Mouse (Mus musculus) MEL (cell line): Measurements from ENCODE around the gene 1700023F06Rik. TPM values are rescaled to one million over a fixed set of nuclear protein-coding genes. Genes with fewer than 3 reads are reported as not detected.
A peak's percentile ranks its signal among the peaks of the same experiment; 100 is the strongest.

Source experiments
- DNase-seq: peaks from one replicate; pipeline ENCODE4 v3.0.0; 2011; ENCODE audit warnings: low read depth, low spot score
- H3K27ac ChIP-seq: 2 replicates; pipeline ENCODE4 v1.5.1; 2012; ENCODE audit warnings: low read depth, mild to moderate bottlenecking, control low read depth, low read length, moderate library complexity; ENCODE audit not compliant: control insufficient read depth
- H3K27me3 ChIP-seq, 2 experiments: fragments of 150-350 bp in 1 of 2; sonication (generic) in 1 of 2; 2 replicates each; pipeline ENCODE4 v1.6.1; 2012; ENCODE audit warnings: low read length in 2 of 2, mild to moderate bottlenecking in 2 of 2, improper control_type of control experiment in 1 of 2, moderate library complexity in 1 of 2; ENCODE audit not compliant: insufficient read depth in 2 of 2, control insufficient read depth in 1 of 2
- H3K36me3 ChIP-seq, 2 experiments: 2 replicates each; pipeline ENCODE4 v1.6.1; 2012 to 2014; ENCODE audit warnings: low read length in 2 of 2, improper control_type of control experiment in 1 of 2, inconsistent platforms in 1 of 2, mild to moderate bottlenecking in 1 of 2; ENCODE audit not compliant: insufficient read depth in 2 of 2, control insufficient read depth in 1 of 2
- H3K4me1 ChIP-seq, 2 experiments: fragments of 150-350 bp in 1 of 2; sonication (generic) in 1 of 2; 2 replicates each; pipeline ENCODE4 v1.6.1; 2012; ENCODE audit warnings: low read length in 2 of 2, improper control_type of control experiment in 1 of 2, mild to moderate bottlenecking in 1 of 2; ENCODE audit not compliant: insufficient read depth in 2 of 2, control insufficient read depth in 1 of 2
- H3K4me3 ChIP-seq, 2 experiments: fragments of 150-350 bp in 1 of 2; sonication (generic) in 1 of 2; 2 replicates each; pipeline ENCODE4 v1.5.1; 2012; ENCODE audit warnings: low read depth in 2 of 2, low read length in 2 of 2, mild to moderate bottlenecking in 2 of 2, moderate library complexity in 2 of 2, control low read depth in 1 of 2, improper control_type of control experiment in 1 of 2; ENCODE audit not compliant: control insufficient read depth in 1 of 2, insufficient read depth in 1 of 2
- H3K79me2 ChIP-seq: 2 replicates; pipeline ENCODE4 v1.6.1; 2012; ENCODE audit warnings: mild to moderate bottlenecking, low read length, moderate library complexity; ENCODE audit not compliant: control insufficient read depth, poor library complexity, insufficient read depth
- H3K9ac ChIP-seq: 2 replicates; pipeline ENCODE4 v1.6.1; 2012; ENCODE audit warnings: low read depth, mild to moderate bottlenecking, control low read depth, low read length, moderate library complexity; ENCODE audit not compliant: control insufficient read depth, poor library complexity, severe bottlenecking
- H3K9me3 ChIP-seq: fragments of 150-350 bp; sonication (generic); replicated peaks from 2 replicates; pipeline ENCODE4 v1.6.1; 2012; ENCODE audit warnings: mild to moderate bottlenecking, low read length, improper control_type of control experiment, moderate library complexity; ENCODE audit not compliant: insufficient read depth
- CHD1 ChIP-seq: IDR thresholded peaks from 2 replicates; pipeline ENCODE4 v1.6.1; 2012; ENCODE audit warnings: low read depth, mild to moderate bottlenecking, inconsistent platforms, low read length, improper control_type of control experiment
- CHD2 ChIP-seq: IDR thresholded peaks from 2 replicates; pipeline ENCODE4 v1.6.1; 2011; ENCODE audit warnings: low read length, improper control_type of control experiment
- E2F4 ChIP-seq: IDR thresholded peaks from 2 replicates; pipeline ENCODE4 v1.6.1; 2011; ENCODE audit warnings: low read depth, low read length, improper control_type of control experiment, borderline replicate concordance
- ELF1 ChIP-seq: IDR thresholded peaks from 2 replicates; pipeline ENCODE4 v1.6.1; 2014; ENCODE audit warnings: low read depth, mild to moderate bottlenecking, inconsistent platforms, low read length, improper control_type of control experiment, moderate library complexity
- EP300 ChIP-seq, 2 experiments: IDR thresholded peaks; 2 replicates each; pipeline ENCODE4 v1.6.1; 2011; ENCODE audit warnings: improper control_type of control experiment in 2 of 2, low read length in 2 of 2, low read depth in 1 of 2, mild to moderate bottlenecking in 1 of 2
- ETS1 ChIP-seq: IDR thresholded peaks from 2 replicates; pipeline ENCODE4 v1.6.1; 2012; ENCODE audit warnings: low read depth, mild to moderate bottlenecking, inconsistent platforms, low read length, improper control_type of control experiment, moderate library complexity
- GABPA ChIP-seq: IDR thresholded peaks from 2 replicates; pipeline ENCODE4 v1.6.1; 2012; ENCODE audit warnings: low read depth, mild to moderate bottlenecking, inconsistent platforms, low read length, improper control_type of control experiment, moderate library complexity
- GATA1 ChIP-seq: IDR thresholded peaks from 2 replicates; pipeline ENCODE4 v1.6.1; 2011; ENCODE audit warnings: low read depth, low read length, improper control_type of control experiment
- HCFC1 ChIP-seq: IDR thresholded peaks from 2 replicates; pipeline ENCODE4 v1.6.1; 2012; ENCODE audit warnings: low read depth, mild to moderate bottlenecking, inconsistent platforms, low read length, improper control_type of control experiment, moderate library complexity
- JUND ChIP-seq: IDR thresholded peaks from 2 replicates; pipeline ENCODE4 v1.6.1; 2011; ENCODE audit warnings: low read depth, mild to moderate bottlenecking, improper control_type of control experiment, low read length
- KAT2A ChIP-seq: conservative IDR thresholded peaks from 2 replicates; pipeline ENCODE4 v1.6.1; 2012; ENCODE audit warnings: low read depth, low read length, improper control_type of control experiment, inconsistent platforms
- MAX ChIP-seq: IDR thresholded peaks from 2 replicates; pipeline ENCODE4 v1.6.1; 2011; ENCODE audit warnings: low read length, improper control_type of control experiment
- MAZ ChIP-seq: IDR thresholded peaks from 2 replicates; pipeline ENCODE4 v1.6.1; 2012; ENCODE audit warnings: low read depth, mild to moderate bottlenecking, inconsistent platforms, low read length, improper control_type of control experiment
- MEF2A ChIP-seq: IDR thresholded peaks from 2 replicates; pipeline ENCODE4 v1.6.1; 2014; ENCODE audit warnings: low read depth, mild to moderate bottlenecking, inconsistent platforms, low read length, improper control_type of control experiment; ENCODE audit not compliant: poor library complexity, insufficient replicate concordance, severe bottlenecking; ENCODE audit errors: extremely low read depth
- NELFE ChIP-seq: IDR thresholded peaks from 2 replicates; pipeline ENCODE4 v1.6.1; 2011; ENCODE audit warnings: low read depth, low read length, improper control_type of control experiment
- NRF1 ChIP-seq: IDR thresholded peaks from 2 replicates; pipeline ENCODE4 v1.6.1; 2014; ENCODE audit warnings: low read depth, mild to moderate bottlenecking, inconsistent platforms, low read length, improper control_type of control experiment, moderate library complexity; ENCODE audit not compliant: poor library complexity, insufficient read depth, severe bottlenecking
- POLR2A ChIP-seq, 2 experiments: IDR thresholded peaks; 2 replicates each; pipeline ENCODE4 v1.6.1; 2011 to 2012; ENCODE audit warnings: low read length in 2 of 2, mild to moderate bottlenecking in 2 of 2, control low read depth in 1 of 2, improper control_type of control experiment in 1 of 2, low read depth in 1 of 2, moderate library complexity in 1 of 2; ENCODE audit not compliant: control insufficient read depth in 1 of 2, insufficient read depth in 1 of 2, poor library complexity in 1 of 2
- POLR2AphosphoS2 ChIP-seq: IDR thresholded peaks from 2 replicates; pipeline ENCODE4 v1.6.1; 2011; ENCODE audit warnings: low read length, improper control_type of control experiment
- POLR2AphosphoS5 ChIP-seq: IDR thresholded peaks from 2 replicates; pipeline ENCODE4 v1.6.1; 2012; ENCODE audit warnings: low read depth, borderline replicate concordance, mild to moderate bottlenecking, inconsistent platforms, low read length, moderate library complexity, mixed read lengths
- RCOR1 ChIP-seq: IDR thresholded peaks from 2 replicates; pipeline ENCODE4 v1.6.1; 2012; ENCODE audit warnings: low read depth, mild to moderate bottlenecking, inconsistent platforms, low read length, improper control_type of control experiment
- SIN3A ChIP-seq: IDR thresholded peaks from 2 replicates; pipeline ENCODE4 v1.6.1; 2012; ENCODE audit warnings: low read length, improper control_type of control experiment, inconsistent platforms
- SMC3 ChIP-seq: IDR thresholded peaks from 2 replicates; pipeline ENCODE4 v1.6.1; 2011; ENCODE audit warnings: low read depth, low read length, improper control_type of control experiment
- TAL1 ChIP-seq: IDR thresholded peaks from 2 replicates; pipeline ENCODE4 v1.6.1; 2012; ENCODE audit warnings: mild to moderate bottlenecking, inconsistent platforms, low read length, moderate library complexity, mixed read lengths
- TBP ChIP-seq: IDR thresholded peaks from 2 replicates; pipeline ENCODE4 v1.8.0; 2011; ENCODE audit warnings: low read depth, low read length, improper control_type of control experiment
- TCF12 ChIP-seq: IDR thresholded peaks from 2 replicates; pipeline ENCODE4 v1.6.1; 2014; ENCODE audit warnings: low read depth, mild to moderate bottlenecking, inconsistent platforms, low read length, improper control_type of control experiment, moderate library complexity
- UBTF ChIP-seq: IDR thresholded peaks from 2 replicates; pipeline ENCODE4 v1.6.1; 2012; ENCODE audit warnings: low read depth, mild to moderate bottlenecking, inconsistent platforms, low read length, improper control_type of control experiment, moderate library complexity, borderline replicate concordance; ENCODE audit not compliant: insufficient read depth
- USF1 ChIP-seq: IDR thresholded peaks from 2 replicates; pipeline ENCODE4 v1.6.1; 2014; ENCODE audit warnings: low read depth, mild to moderate bottlenecking, inconsistent platforms, low read length, improper control_type of control experiment, moderate library complexity
- USF2 ChIP-seq, 2 experiments: IDR thresholded peaks; 2 replicates each; pipeline ENCODE4 v1.6.1; 2011 to 2012; ENCODE audit warnings: improper control_type of control experiment in 2 of 2, low read length in 2 of 2, borderline replicate concordance in 1 of 2, inconsistent platforms in 1 of 2, low read depth in 1 of 2, mild to moderate bottlenecking in 1 of 2; ENCODE audit not compliant: insufficient read depth in 1 of 2
- ZC3H11A ChIP-seq: IDR thresholded peaks from 2 replicates; pipeline ENCODE4 v1.6.1; 2012; ENCODE audit warnings: low read depth, mild to moderate bottlenecking, inconsistent platforms, low read length, improper control_type of control experiment
- ZKSCAN1 ChIP-seq: IDR thresholded peaks from 2 replicates; pipeline ENCODE4 v1.6.1; 2012; ENCODE audit warnings: low read depth, mild to moderate bottlenecking, inconsistent platforms, low read length, improper control_type of control experiment, moderate library complexity
- ZNF384 ChIP-seq: IDR thresholded peaks from 2 replicates; pipeline ENCODE4 v1.6.1; 2012; ENCODE audit warnings: low read depth, mild to moderate bottlenecking, inconsistent platforms, low read length, improper control_type of control experiment
- polyA plus RNA-seq, 2 experiments: library from polyadenylated mRNA; stranded (reverse) in 1 of 2; unstranded in 1 of 2; fragments of >175 nt in 1 of 2; fragments of >200 nt in 1 of 2; gene quantifications; 2 replicates each; pipeline versions ENCODE4 v1.2.1 to v1.2.4; 2012; ENCODE audit warnings: low replicate concordance in 2 of 2, low read depth in 1 of 2; ENCODE audit not compliant: insufficient read length in 2 of 2, insufficient read depth in 1 of 2, missing spikeins in 1 of 2
- total RNA-seq: library from RNA; depleted of rRNA; stranded (reverse); fragments of 300-350 nt; gene quantifications from 2 replicates; pipeline ENCODE4 v1.2.3, GENCODE M21; 2012; rRNA removed

The 1700023F06Rik gene
- total RNA-seq (not detected in 2 replicates), polyA plus RNA-seq (not detected)

DNA sequence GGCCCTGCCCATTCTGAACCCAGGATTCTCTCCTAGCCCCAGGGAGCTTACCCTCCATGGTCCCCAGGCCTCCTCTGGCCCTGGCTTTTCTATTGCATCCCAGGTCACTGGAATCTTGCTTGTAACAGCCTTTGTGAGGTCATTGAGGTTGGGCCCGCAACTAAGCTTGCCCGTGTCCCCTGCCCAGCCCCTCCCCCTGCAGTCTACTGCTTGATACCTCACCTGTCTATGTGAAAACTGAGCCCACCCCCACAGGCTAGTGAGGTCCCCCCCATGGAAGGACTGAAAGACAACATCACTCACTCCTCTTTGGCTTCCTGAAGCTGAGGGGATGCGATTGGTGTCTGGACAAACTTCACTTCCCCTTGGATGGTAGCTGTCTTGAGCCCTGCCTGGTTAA, at the start of gene 1700023F06Rik:
1700023F06Rik (minus strand) TSS at position 101 of the 400 bp plus-strand sequence.
- no peaks in the 10 kb centered on the region for H3K36me3 ChIP-seq
- H3K4me1 ChIP-seq = no peaks in the 10 kb centered on the region
- TF ChIP-seq USF2 (IDR thresholded peaks at IDR 0.05; ENCODE audit: borderline replicate concordance in 1 of 2, insufficient read depth in 1 of 2, low read depth in 1 of 2, low read length in 2 of 2) (no peak), HCFC1 (no peak), GATA1 (no peak), ZKSCAN1 (no peak), UBTF (no peak), CHD1 (no peak), GABPA (no peak), SMC3 (no peak), TAL1 (no peak), E2F4 (no peak), ETS1 (no peak), ZC3H11A (no peak), ZNF384 (no peak), USF1 (no peak), NELFE (no peak), POLR2A (IDR thresholded peaks at IDR 0.05; ENCODE audit: control insufficient read depth in 1 of 2, insufficient read depth in 1 of 2, low read depth in 1 of 2, low read length in 2 of 2, poor library complexity in 1 of 2) (no peak), SIN3A (no peak)
- peaks cover 0 to 3% of the 10 kb centered on the region in 2 experiments; a peak in 1 of 4 replicates for H3K27me3 ChIP-seq
- DNase-seq = no peak
- no peaks in the 10 kb centered on the region for H3K79me2 ChIP-seq
- no peak within 1 kb of the TSS for H3K4me3 ChIP-seq
- H3K27ac ChIP-seq = no peak within 1 kb of the TSS
- no peaks in the 10 kb centered on the region for H3K9me3 ChIP-seq
- no peak within 1 kb of the TSS for H3K9ac ChIP-seq

DNA sequence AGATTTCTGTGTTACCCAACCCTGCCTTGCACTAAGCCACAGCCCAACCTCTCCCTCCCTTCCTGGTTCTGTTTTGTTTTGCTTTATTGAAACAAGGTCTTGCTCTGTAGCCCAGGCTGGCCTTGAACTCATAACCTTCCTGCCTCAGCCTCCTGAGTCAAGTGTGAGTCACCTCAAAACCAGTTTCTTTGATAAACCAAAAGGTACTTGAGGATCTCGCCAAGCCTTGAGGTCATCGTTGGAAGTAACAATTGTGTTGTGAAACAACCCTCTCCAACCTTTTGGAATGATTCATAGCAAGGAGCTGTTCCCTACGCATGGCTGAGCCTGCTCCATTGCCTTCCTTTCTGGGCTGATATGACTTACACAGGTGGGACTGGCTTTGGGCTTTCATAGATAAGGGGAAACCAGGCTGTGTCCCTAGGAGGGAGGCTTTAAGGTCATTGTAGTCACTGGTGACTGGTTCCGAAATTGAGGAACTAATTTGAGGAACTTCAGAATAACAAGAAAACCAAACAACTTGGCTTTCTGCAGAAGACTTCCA, 49.7 kb upstream of the 1700023F06Rik start:
- no peaks in the 10 kb centered on the region for H3K27me3 ChIP-seq
- H3K36me3 ChIP-seq = peaks cover 0 to 10% of the 10 kb centered on the region in 2 experiments; a peak in 2 of 4 replicates
- H3K4me3 ChIP-seq = no peak overlapping the region
- H3K9me3 ChIP-seq = no peaks in the 10 kb centered on the region
- peak overlapping the region; percentile 24 for H3K27ac ChIP-seq
- no peaks in the 10 kb centered on the region; the same call in 1 of the 2 replicates for H3K79me2 ChIP-seq
- H3K4me1 ChIP-seq = peaks cover 0 to 11% of the 10 kb centered on the region in 2 experiments; a peak in 3 of 4 replicates
- peak; percentile 89 for DNase-seq
- H3K9ac ChIP-seq = no peak overlapping the region
- 0 out of 2 replicates have a peak, but pooled peaks have one; percentile 21 for TF ChIP-seq NRF1
- peak; percentile 73 for TF ChIP-seq TBP
- no peak for TF ChIP-seq ZC3H11A
- TF ChIP-seq RCOR1 = peak; percentile 65
- TF ChIP-seq EP300 (IDR thresholded peaks at IDR 0.05; ENCODE audit: low read depth in 1 of 2, low read length in 2 of 2) = peak; percentile 79 to 90
- TF ChIP-seq UBTF = no peak
- 0 out of 2 replicates have a peak, but pooled peaks have one; percentile 30 for TF ChIP-seq MAZ
- no peak for TF ChIP-seq MAX
- 0 out of 2 replicates have a peak, but pooled peaks have one; percentile 61 for TF ChIP-seq JUND
- no peak for TF ChIP-seq E2F4
- no peak for TF ChIP-seq POLR2AphosphoS5
- TF ChIP-seq USF1 = no peak
- TF ChIP-seq GATA1 = peak; percentile 89
- TF ChIP-seq KAT2A = no peak
- no peak for TF ChIP-seq ELF1
- TF ChIP-seq MEF2A = no peak
- peak; percentile 80 for TF ChIP-seq TCF12
- TF ChIP-seq POLR2AphosphoS2 = no peak
- TF ChIP-seq CHD2 = no peak
- TF ChIP-seq ETS1 = 0 out of 2 replicates have a peak, but pooled peaks have one; percentile 59
